Mouse (Mus musculus): ENCODE results near the gene Tefm. TPM values are rescaled to one million over a fixed set of nuclear protein-coding genes. Genes with fewer than 3 reads are reported as not detected.

The Tefm gene
- total and polyA plus RNA-seq, 3 experiments, result 14.7 to 28.7 (median 24.4) TPM

DNA sequence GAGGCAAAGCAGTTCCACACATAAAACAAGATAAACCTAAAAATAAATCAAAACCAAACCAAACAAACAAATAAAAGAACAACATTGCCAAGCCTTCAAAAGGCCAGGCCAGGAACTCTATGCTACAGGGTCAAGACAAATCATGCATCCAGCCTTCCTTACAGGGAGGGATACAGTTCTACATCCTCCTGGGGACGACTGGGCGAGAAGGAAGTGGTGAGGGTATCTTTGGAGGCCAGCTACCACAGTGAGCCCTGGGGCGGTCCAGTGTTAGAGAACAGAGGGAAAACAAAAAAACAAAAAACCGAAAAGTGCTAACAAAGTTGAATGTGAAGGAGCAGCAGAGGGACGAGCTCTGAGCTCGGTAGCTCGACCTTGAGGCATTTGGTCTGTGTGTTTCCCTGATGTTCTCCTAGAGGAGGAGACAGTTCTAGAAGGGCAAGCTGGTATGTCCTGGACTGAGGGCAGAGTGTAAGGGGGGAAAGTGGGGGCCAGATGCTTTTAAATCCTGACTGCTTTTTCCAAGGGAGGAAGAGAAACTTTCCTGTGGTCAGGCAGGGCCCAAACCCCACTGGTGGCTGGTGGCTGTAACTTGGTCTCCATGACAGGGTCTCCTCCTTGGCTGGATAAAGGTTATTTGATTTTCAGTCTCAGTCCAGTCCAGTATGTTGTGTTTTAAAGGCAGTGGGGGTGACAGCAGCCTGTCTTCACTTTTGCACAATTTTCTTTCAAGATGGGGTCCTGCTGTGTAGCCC lies 21.6 kb upstream of the Tefm start:
- no peak overlapping the region for H3K4me3 ChIP-seq
- intact Hi-C loops (cut with DNase I), result no loop called here
- TF ChIP-seq CTCF (IDR thresholded peaks at IDR 0.05), result no peak
- no peak for TF ChIP-seq EP300 (IDR thresholded peaks at IDR 0.05; ENCODE audit: insufficient read depth, low read depth, low read length)
- no peak for TF ChIP-seq POLR2A (IDR thresholded peaks at IDR 0.05; ENCODE audit: insufficient read depth, low read depth, low read length)

GRCm38 (mm10) chr11:80161041-80161440 lies 19.1 kb upstream of the Tefm start:
- Histone ChIP-seq H3K27me3 (ENCODE audit: control insufficient read depth, insufficient read depth, low read length) (no peaks in the 10 kb centered on the region), H3K36me3 (ENCODE audit: control insufficient read depth, insufficient read depth, low read length) (no peaks in the 10 kb centered on the region), H3K79me2 (replicated peaks; ENCODE audit: control insufficient read depth, insufficient read depth, low read length) (no peaks in the 10 kb centered on the region), H3K4me3 (no peak overlapping the region), H3K9ac (ENCODE audit: low read depth, low read length) (no peak overlapping the region), H3K4me1 (ENCODE audit: control insufficient read depth, insufficient read depth, low read length) (no peaks in the 10 kb centered on the region; the same call in 1 of the 2 replicates), H3K27ac (no peak overlapping the region)
- TF ChIP-seq EP300 (IDR thresholded peaks at IDR 0.05; ENCODE audit: insufficient read depth, low read depth, low read length) (no peak), CTCF (IDR thresholded peaks at IDR 0.05) (no peak), POLR2A (IDR thresholded peaks at IDR 0.05; ENCODE audit: insufficient read depth, low read depth, low read length) (no peak)
- DNase-seq, result no peak
- intact Hi-C loops (cut with DNase I), result no loop called here
- WGBS, result 76% methylated on average over 4 of the region's 4 CpGs

More for the DNA sequence above, 21.6 kb upstream of the Tefm start:
- DNase-seq, result no peak
- H3K27me3 ChIP-seq (ENCODE audit: control insufficient read depth, insufficient read depth, low read length), result no peaks in the 10 kb centered on the region
- H3K9ac ChIP-seq (ENCODE audit: low read depth, low read length), result no peak overlapping the region
- H3K79me2 ChIP-seq (replicated peaks; ENCODE audit: control insufficient read depth, insufficient read depth, low read length), result no peaks in the 10 kb centered on the region
- 63% methylated on average over 7 of the region's 7 CpGs for WGBS
- no peak overlapping the region for H3K27ac ChIP-seq
- H3K4me1 ChIP-seq (ENCODE audit: control insufficient read depth, insufficient read depth, low read length), result no peaks in the 10 kb centered on the region
- no peaks in the 10 kb centered on the region for H3K36me3 ChIP-seq (ENCODE audit: control insufficient read depth, insufficient read depth, low read length)

DNA sequence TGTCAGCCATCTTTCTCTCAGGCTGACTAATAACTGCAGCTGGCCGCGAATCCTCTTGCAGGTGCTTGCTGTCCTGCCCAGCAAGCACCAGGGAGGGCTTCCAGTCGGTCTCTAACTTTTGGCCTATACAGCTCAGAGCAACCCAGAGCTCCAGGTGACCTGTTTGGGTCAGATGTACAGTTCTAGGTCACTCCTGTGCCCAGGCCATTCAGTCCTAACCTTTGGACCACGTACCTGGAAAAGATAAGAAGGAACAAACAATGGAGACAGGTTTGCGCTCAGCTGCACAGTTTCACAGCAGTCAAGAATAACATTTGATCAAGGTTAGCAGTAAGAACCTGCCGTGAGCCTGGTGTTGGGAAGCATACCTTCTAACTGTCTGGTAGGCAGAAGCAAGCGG lies 17.0 kb upstream of the Tefm start:
- intact Hi-C loops (cut with DNase I), result no loop called here
- TF ChIP-seq EP300 (IDR thresholded peaks at IDR 0.05; ENCODE audit: insufficient read depth, low read depth, low read length) (no peak), CTCF (IDR thresholded peaks at IDR 0.05) (no peak), POLR2A (IDR thresholded peaks at IDR 0.05; ENCODE audit: insufficient read depth, low read depth, low read length) (0 out of 2 replicates have a peak, but pooled peaks have one; percentile 23)
- H3K4me1 ChIP-seq (ENCODE audit: control insufficient read depth, insufficient read depth, low read length), result no peaks in the 10 kb centered on the region; the same call in 1 of the 2 replicates
- H3K27ac ChIP-seq, result no peak overlapping the region
- WGBS, result 74% methylated on average over 7 of the region's 7 CpGs
- DNase-seq, result no peak
- H3K36me3 ChIP-seq (ENCODE audit: control insufficient read depth, insufficient read depth, low read length), result no peaks in the 10 kb centered on the region
- no peaks in the 10 kb centered on the region for H3K79me2 ChIP-seq (replicated peaks; ENCODE audit: control insufficient read depth, insufficient read depth, low read length)
- no peak overlapping the region for H3K4me3 ChIP-seq
- no peak overlapping the region for H3K9ac ChIP-seq (ENCODE audit: low read depth, low read length)
- H3K27me3 ChIP-seq (ENCODE audit: control insufficient read depth, insufficient read depth, low read length), result no peaks in the 10 kb centered on the region

DNA sequence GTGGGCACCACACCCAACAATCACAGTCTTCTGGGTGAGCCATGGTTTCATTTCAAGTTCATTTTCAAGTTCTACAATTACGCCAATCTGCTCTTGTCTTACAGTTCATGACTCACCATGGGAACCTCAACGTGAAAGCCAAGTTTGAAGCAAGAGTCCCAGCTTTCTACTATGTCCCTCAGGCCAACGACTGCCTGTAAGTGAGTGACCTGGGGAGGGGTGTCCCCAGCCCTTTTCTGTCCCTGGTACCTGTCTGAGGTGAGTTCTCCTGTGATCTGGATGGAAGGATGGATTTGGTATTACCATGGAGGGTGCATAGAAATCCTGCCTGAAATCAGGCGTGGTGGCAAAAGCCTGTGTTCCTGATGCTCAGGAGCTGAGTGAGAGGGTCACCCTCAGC lies 14.9 kb upstream of the Tefm start:
- Histone ChIP-seq H3K27ac (no peak overlapping the region; the same call in 1 of the 2 replicates), H3K79me2 (replicated peaks; ENCODE audit: control insufficient read depth, insufficient read depth, low read length) (no peaks in the 10 kb centered on the region), H3K4me3 (no peak overlapping the region; the same call in 1 of the 2 replicates), H3K27me3 (ENCODE audit: control insufficient read depth, insufficient read depth, low read length) (no peaks in the 10 kb centered on the region), H3K4me1 (ENCODE audit: control insufficient read depth, insufficient read depth, low read length) (peaks cover 1% of the 10 kb centered on the region; the same call in 1 of the 2 replicates), H3K36me3 (ENCODE audit: control insufficient read depth, insufficient read depth, low read length) (no peaks in the 10 kb centered on the region), H3K9ac (ENCODE audit: low read depth, low read length) (no peak overlapping the region)
- 70% methylated on average over 4 of the region's 4 CpGs for WGBS
- intact Hi-C loops (cut with DNase I), result no loop called here
- no peak for DNase-seq
- TF ChIP-seq EP300 (IDR thresholded peaks at IDR 0.05; ENCODE audit: insufficient read depth, low read depth, low read length) (no peak), POLR2A (IDR thresholded peaks at IDR 0.05; ENCODE audit: insufficient read depth, low read depth, low read length) (no peak), CTCF (IDR thresholded peaks at IDR 0.05) (no peak)

DNA sequence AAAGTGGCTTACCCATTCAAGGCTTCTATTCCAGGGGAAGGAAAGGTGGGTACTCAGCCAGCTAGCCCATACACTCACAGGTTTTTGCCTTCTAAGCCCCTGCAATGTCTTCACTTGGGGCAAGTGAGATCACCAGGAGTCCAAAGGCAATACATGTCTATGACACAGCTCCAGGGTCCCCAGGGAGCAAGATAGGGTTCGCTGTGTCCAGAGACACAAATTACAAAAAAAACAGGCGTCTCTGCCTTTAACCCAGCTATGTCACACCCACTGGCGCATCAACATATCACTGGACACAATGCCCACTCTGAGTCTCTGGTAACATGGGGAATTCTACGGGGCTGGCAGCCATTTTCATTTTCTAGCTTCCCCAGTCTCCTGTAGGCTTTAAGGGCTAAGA lies 14.0 kb upstream of the Tefm start:
- Histone ChIP-seq H3K79me2 (replicated peaks; ENCODE audit: control insufficient read depth, insufficient read depth, low read length) (no peaks in the 10 kb centered on the region), H3K36me3 (ENCODE audit: control insufficient read depth, insufficient read depth, low read length) (no peaks in the 10 kb centered on the region), H3K4me1 (ENCODE audit: control insufficient read depth, insufficient read depth, low read length) (peaks cover 1% of the 10 kb centered on the region; the same call in 1 of the 2 replicates), H3K9ac (ENCODE audit: low read depth, low read length) (no peak overlapping the region), H3K27me3 (ENCODE audit: control insufficient read depth, insufficient read depth, low read length) (no peaks in the 10 kb centered on the region), H3K27ac (peak overlapping the region; percentile 56), H3K4me3 (peak overlapping the region; percentile 20)
- intact Hi-C loops (cut with DNase I), result no loop called here
- DNase-seq, result no peak
- no peak for TF ChIP-seq EP300 (IDR thresholded peaks at IDR 0.05; ENCODE audit: insufficient read depth, low read depth, low read length)
- TF ChIP-seq CTCF (IDR thresholded peaks at IDR 0.05), result no peak
- no peak; the same call in 1 of the 2 replicates for TF ChIP-seq POLR2A (IDR thresholded peaks at IDR 0.05; ENCODE audit: insufficient read depth, low read depth, low read length)
- 66% methylated on average over 4 of the region's 4 CpGs for WGBS

GRCm38 (mm10) chr11:80155541-80155940 lies 13.6 kb upstream of the Tefm start:
- H3K4me1 ChIP-seq (ENCODE audit: control insufficient read depth, insufficient read depth, low read length), result peaks cover 1% of the 10 kb centered on the region; the same call in 1 of the 2 replicates
- intact Hi-C loops (cut with DNase I), result no loop called here
- no peaks in the 10 kb centered on the region for H3K36me3 ChIP-seq (ENCODE audit: control insufficient read depth, insufficient read depth, low read length)
- TF ChIP-seq EP300 (IDR thresholded peaks at IDR 0.05; ENCODE audit: insufficient read depth, low read depth, low read length) (no peak), CTCF (IDR thresholded peaks at IDR 0.05) (no peak), POLR2A (IDR thresholded peaks at IDR 0.05; ENCODE audit: insufficient read depth, low read depth, low read length) (no peak)
- H3K4me3 ChIP-seq, result peak overlapping the region; percentile 20
- WGBS, result 79% methylated on average over 8 of the region's 8 CpGs
- no peaks in the 10 kb centered on the region for H3K79me2 ChIP-seq (replicated peaks; ENCODE audit: control insufficient read depth, insufficient read depth, low read length)
- no peak for DNase-seq
- H3K27me3 ChIP-seq (ENCODE audit: control insufficient read depth, insufficient read depth, low read length), result no peaks in the 10 kb centered on the region
- peak overlapping the region; percentile 76; the same call in 1 of the 2 replicates for H3K9ac ChIP-seq (ENCODE audit: low read depth, low read length)
- peak overlapping the region; percentile 56 for H3K27ac ChIP-seq

Data from heart, adult 2 months (tissue).